Mouse (Mus musculus): ENCODE results near the gene Ing3. TPM values are rescaled to one million over a fixed set of nuclear protein-coding genes. Genes with fewer than 3 reads are reported as not detected.

Gene Ing3
- total and polyA plus RNA-seq, 2 experiments from 2014 or later, result 25.7 to 43.5 TPM

DNA sequence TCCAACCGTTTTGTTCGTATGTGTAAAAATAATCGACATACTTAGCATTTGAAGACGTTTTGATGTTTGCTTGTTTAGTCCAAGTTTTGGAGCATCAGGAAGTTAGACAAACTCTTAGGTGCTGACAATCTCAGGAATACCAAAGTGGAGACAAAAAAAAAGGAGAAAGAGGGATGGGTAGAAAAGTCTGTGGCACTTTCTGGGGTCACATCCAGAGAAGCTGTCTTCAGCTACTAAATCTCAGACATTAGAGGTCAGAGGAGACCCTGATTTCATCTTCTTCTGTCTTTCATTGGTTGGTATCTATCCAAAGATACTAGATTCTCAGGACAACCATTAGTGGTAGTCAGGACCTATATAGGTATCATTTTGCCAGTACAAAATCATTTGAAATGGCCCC lies 41.8 kb downstream of the Ing3 start:
- H3K9ac ChIP-seq, result no peak overlapping the region
- no peak for TF ChIP-seq CTCF (IDR thresholded peaks at IDR 0.05; ENCODE audit: low read depth)
- H3K27me3 ChIP-seq (ENCODE audit: insufficient read depth, low read length), result peaks cover 9% of the 10 kb centered on the region
- DNase-seq, result no peak
- 88% methylated on average over 4 of the region's 4 CpGs for WGBS
- H3K27ac ChIP-seq (ENCODE audit: low read depth, low read length), result no peak overlapping the region
- ATAC-seq, result no peak
- no peaks in the 10 kb centered on the region for H3K36me3 ChIP-seq (ENCODE audit: insufficient read depth)
- no peaks in the 10 kb centered on the region for H3K4me1 ChIP-seq (ENCODE audit: insufficient read depth)
- no peak overlapping the region for H3K4me2 ChIP-seq (ENCODE audit: low read depth)
- H3K4me3 ChIP-seq (ENCODE audit: low read depth, low read length), result no peak overlapping the region
- no peaks in the 10 kb centered on the region for H3K9me3 ChIP-seq (ENCODE audit: low read length)

DNA sequence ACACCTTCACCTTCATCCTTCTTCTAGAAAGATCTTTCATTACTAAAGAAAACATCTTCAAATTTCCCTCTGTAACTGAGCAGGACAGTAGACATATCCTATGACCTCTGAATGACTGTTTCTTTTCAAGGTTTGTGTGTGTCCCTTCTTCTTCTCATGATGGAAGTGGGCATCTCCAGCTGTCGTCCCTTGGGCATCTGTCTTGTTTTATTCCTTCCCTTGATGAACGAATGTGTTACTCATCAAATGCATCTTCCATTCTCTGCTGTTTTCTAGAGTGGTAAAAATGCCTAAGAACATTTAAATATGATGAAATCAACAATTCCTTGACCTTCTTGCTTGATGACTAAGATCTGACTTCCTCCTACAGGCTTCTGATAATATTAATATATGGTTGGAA lies 43.7 kb downstream of the Ing3 start:
- no peaks in the 10 kb centered on the region for H3K27me3 ChIP-seq (ENCODE audit: insufficient read depth, low read length)

DNA sequence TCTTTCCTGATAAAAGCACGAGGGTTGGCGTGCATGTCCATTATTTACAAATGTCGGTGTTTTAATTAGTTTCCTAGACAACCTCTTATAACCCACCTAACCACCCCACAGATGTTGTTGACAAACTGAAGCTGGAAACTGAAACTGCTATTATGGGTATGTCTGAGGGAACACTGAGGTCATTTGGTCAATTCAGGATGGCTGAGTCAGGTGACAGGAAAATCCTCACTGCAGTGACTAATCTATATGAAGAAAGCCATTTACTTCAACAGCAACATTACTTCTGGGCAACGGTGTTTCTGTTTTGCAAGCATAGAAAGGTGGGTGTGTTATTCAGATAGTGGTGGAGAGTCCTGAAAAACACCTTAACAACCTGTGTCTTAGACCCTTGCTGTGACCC lies 48.8 kb downstream of the Ing3 start:
- no peak overlapping the region for H3K27ac ChIP-seq (ENCODE audit: low read depth, low read length)
- H3K36me3 ChIP-seq (ENCODE audit: insufficient read depth), result no peaks in the 10 kb centered on the region
- H3K4me2 ChIP-seq (ENCODE audit: low read depth), result no peak overlapping the region
- WGBS, result 64% methylated on average over 4 of the region's 4 CpGs
- no peaks in the 10 kb centered on the region for H3K4me1 ChIP-seq (ENCODE audit: insufficient read depth)
- no peak overlapping the region for H3K9ac ChIP-seq
- H3K9me3 ChIP-seq (ENCODE audit: low read length), result no peaks in the 10 kb centered on the region
- H3K4me3 ChIP-seq (ENCODE audit: low read depth, low read length), result no peak overlapping the region
- no peak for ATAC-seq
- peaks cover 4% of the 10 kb centered on the region for H3K27me3 ChIP-seq (ENCODE audit: insufficient read depth, low read length)
- no peak for TF ChIP-seq CTCF (IDR thresholded peaks at IDR 0.05; ENCODE audit: low read depth)
- DNase-seq, result no peak

More for the DNA sequence above, 43.7 kb downstream of the Ing3 start:
- H3K36me3 ChIP-seq (ENCODE audit: insufficient read depth), result no peaks in the 10 kb centered on the region
- no peak for ATAC-seq
- H3K27ac ChIP-seq (ENCODE audit: low read depth, low read length), result no peak overlapping the region
- DNase-seq, result no peak
- 91% methylated on average over 2 of the region's 2 CpGs for WGBS
- H3K9ac ChIP-seq, result no peak overlapping the region
- no peak for TF ChIP-seq CTCF (IDR thresholded peaks at IDR 0.05; ENCODE audit: low read depth)
- H3K4me1 ChIP-seq (ENCODE audit: insufficient read depth), result no peaks in the 10 kb centered on the region
- H3K4me3 ChIP-seq (ENCODE audit: low read depth, low read length), result no peak overlapping the region
- H3K9me3 ChIP-seq (ENCODE audit: low read length), result no peaks in the 10 kb centered on the region
- no peak overlapping the region for H3K4me2 ChIP-seq (ENCODE audit: low read depth)

DNA sequence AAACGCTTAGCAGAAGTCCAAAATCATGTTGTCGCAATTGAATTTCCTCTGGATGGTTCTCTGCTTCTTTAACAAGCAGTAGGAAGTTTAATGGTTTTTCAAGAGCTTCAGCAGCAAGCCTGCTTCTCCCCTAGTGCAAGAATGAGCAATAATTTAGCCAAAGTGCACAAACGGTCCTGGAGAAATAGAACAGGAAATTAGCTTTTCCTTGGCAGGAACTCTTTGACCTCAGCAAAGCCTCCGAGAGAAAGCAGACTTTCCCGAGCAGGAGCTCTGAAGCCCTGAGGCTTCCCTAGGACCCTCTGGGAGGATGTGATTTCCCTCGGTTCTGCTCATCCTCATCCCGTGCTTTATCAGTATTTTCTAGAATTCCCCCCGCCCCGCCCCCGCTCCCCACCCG lies 49.7 kb downstream of the Ing3 start:
- H3K4me2 ChIP-seq (ENCODE audit: low read depth), result no peak overlapping the region
- H3K4me3 ChIP-seq (ENCODE audit: low read depth, low read length), result no peak overlapping the region
- ATAC-seq (no peak), DNase-seq (no peak)
- H3K4me1 ChIP-seq (ENCODE audit: insufficient read depth), result no peaks in the 10 kb centered on the region
- peaks cover 5% of the 10 kb centered on the region for H3K27me3 ChIP-seq (ENCODE audit: insufficient read depth, low read length)
- TF ChIP-seq CTCF (IDR thresholded peaks at IDR 0.05; ENCODE audit: low read depth), result no peak
- H3K9ac ChIP-seq, result no peak overlapping the region
- no peaks in the 10 kb centered on the region for H3K9me3 ChIP-seq (ENCODE audit: low read length)
- H3K36me3 ChIP-seq (ENCODE audit: insufficient read depth), result no peaks in the 10 kb centered on the region
- no peak overlapping the region for H3K27ac ChIP-seq (ENCODE audit: low read depth, low read length)
- WGBS, result 60% methylated on average over 11 of the region's 11 CpGs

DNA sequence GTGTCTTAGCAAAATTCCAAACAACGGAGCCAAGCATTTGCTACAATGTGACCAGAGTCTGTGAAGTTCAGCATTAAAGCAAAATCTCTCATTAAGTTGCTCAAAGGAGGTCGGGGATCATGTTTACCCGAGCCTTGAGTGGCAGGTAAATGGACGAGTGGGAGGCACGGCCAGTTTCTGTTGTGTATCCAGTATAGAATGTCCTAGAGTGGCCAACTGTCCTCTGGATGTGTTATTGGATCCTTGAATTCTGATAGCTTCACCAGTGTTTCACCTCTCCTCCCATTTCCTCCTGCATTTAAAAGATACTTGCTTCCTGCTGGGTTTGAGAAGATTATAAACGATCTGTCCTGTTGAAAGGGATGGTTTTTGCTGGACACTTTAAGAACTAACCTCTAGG lies 50.7 kb downstream of the Ing3 start:
- Histone ChIP-seq H3K4me2 (ENCODE audit: low read depth) (no peak overlapping the region), H3K9me3 (ENCODE audit: low read length) (no peaks in the 10 kb centered on the region), H3K9ac (no peak overlapping the region), H3K27me3 (ENCODE audit: insufficient read depth, low read length) (peaks cover 5% of the 10 kb centered on the region), H3K27ac (ENCODE audit: low read depth, low read length) (no peak overlapping the region), H3K4me3 (ENCODE audit: low read depth, low read length) (no peak overlapping the region), H3K36me3 (ENCODE audit: insufficient read depth) (no peaks in the 10 kb centered on the region), H3K4me1 (ENCODE audit: insufficient read depth) (no peaks in the 10 kb centered on the region)
- no peak for ATAC-seq
- no peak for TF ChIP-seq CTCF (IDR thresholded peaks at IDR 0.05; ENCODE audit: low read depth)
- DNase-seq, result no peak
- WGBS, result 41% methylated on average over 6 of the region's 6 CpGs

DNA sequence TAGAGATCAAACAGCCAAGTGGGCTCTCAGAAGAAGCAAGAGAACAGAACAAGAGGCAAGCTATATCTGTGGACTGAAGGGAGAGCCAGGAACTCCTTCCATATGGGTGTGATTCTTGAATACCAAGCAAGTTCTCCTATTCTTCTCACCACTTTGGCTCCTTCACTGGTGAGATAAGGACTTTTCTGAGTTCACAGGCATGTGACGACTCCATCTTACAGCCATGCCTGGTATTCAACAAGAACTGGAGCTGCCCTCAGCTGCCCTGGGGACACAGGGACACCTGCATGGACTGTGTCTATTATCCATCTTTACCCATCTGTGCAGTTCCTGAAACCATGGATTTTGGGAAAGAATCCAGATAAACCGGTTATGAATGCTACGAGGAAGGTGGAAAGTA lies 51.5 kb downstream of the Ing3 start:
- WGBS, result 87% methylated on average over 3 of the region's 3 CpGs
- no peak overlapping the region for H3K4me2 ChIP-seq (ENCODE audit: low read depth)
- H3K27me3 ChIP-seq (ENCODE audit: insufficient read depth, low read length), result peaks cover 5% of the 10 kb centered on the region
- no peak overlapping the region for H3K4me3 ChIP-seq (ENCODE audit: low read depth, low read length)
- H3K27ac ChIP-seq (ENCODE audit: low read depth, low read length), result no peak overlapping the region
- no peaks in the 10 kb centered on the region for H3K36me3 ChIP-seq (ENCODE audit: insufficient read depth)
- ATAC-seq (no peak), DNase-seq (no peak)
- no peak for TF ChIP-seq CTCF (IDR thresholded peaks at IDR 0.05; ENCODE audit: low read depth)
- H3K9ac ChIP-seq, result no peak overlapping the region
- no peaks in the 10 kb centered on the region for H3K9me3 ChIP-seq (ENCODE audit: low read length)
- no peaks in the 10 kb centered on the region for H3K4me1 ChIP-seq (ENCODE audit: insufficient read depth)

DNA sequence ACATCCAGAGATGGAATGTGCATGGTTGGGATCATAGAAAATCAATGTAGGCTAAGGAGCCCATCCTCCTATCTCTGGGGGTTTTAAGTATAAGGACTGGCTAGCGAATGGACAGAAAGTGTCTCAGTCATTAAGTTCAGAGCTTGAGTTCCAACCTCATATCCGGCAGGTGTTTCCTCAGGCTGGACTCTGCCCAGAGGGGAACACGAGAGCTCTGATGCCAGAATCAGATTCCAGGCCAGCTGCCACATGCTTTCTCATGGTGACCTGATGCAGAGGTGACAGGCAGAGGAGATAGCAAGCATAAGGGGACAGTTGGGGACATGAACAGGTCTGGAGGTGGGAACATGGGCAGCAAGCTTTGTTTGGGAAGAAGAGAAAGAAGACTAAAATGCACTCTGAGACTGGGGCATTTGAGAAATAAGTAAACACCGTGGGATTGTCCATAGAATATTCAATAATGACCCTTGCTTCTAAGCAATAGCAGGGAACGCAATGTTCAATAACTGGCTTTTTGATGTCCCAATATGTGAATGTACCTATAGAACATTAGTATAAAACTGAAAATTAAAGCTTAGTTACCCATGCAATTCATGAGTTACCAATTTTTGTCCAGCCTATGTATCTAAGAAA lies 52.0 kb downstream of the Ing3 start:
- Histone ChIP-seq H3K27me3 (ENCODE audit: insufficient read depth, low read length) (peaks cover 5% of the 10 kb centered on the region), H3K9me3 (ENCODE audit: low read length) (no peaks in the 10 kb centered on the region), H3K4me3 (ENCODE audit: low read depth, low read length) (no peak overlapping the region), H3K4me1 (ENCODE audit: insufficient read depth) (no peaks in the 10 kb centered on the region), H3K9ac (no peak overlapping the region), H3K4me2 (ENCODE audit: low read depth) (no peak overlapping the region), H3K27ac (ENCODE audit: low read depth, low read length) (no peak overlapping the region), H3K36me3 (ENCODE audit: insufficient read depth) (no peaks in the 10 kb centered on the region)
- no peak for DNase-seq
- whole genome bisulfite sequencing, result 86% methylated on average over 5 of the region's 5 CpGs
- ATAC-seq, result no peak
- no peak for TF ChIP-seq CTCF (IDR thresholded peaks at IDR 0.05; ENCODE audit: low read depth)

Data from forebrain, postnatal 0 days (tissue).